Mouse (Mus musculus) bone marrow, adult 2 months (tissue): ENCODE data around the gene Gsx1. TPM values are rescaled to one million over a fixed set of nuclear protein-coding genes. Genes with fewer than 3 reads are reported as not detected.

ENCODE experiments used
- H3K27ac ChIP-seq: fragments of 200-500 bp; 2 replicates; pipeline ENCODE4 v1.5.1; 2012; ENCODE audit warnings: low read depth, mild to moderate bottlenecking, control low read depth, inconsistent platforms, low read length; ENCODE audit not compliant: control insufficient read depth, poor library complexity, insufficient read depth
- H3K4me1 ChIP-seq: fragments of 200-500 bp; 2 replicates; pipeline ENCODE4 v1.6.1; 2011; ENCODE audit warnings: low read length; ENCODE audit not compliant: control insufficient read depth, insufficient read depth
- H3K4me3 ChIP-seq: fragments of 200-500 bp; replicated peaks from 2 replicates; pipeline ENCODE3; 2011; ENCODE audit warnings: mild to moderate bottlenecking, low read depth, low read length, control low read depth; ENCODE audit not compliant: control insufficient read depth
- CTCF ChIP-seq: fragments of 200-500 bp; IDR thresholded peaks from 2 replicates; pipeline ENCODE4 v1.5.1; 2011; ENCODE audit warnings: low read length, control low read depth; ENCODE audit not compliant: control insufficient read depth, insufficient read depth
- POLR2A ChIP-seq: fragments of 200-500 bp; IDR thresholded peaks from 2 replicates; pipeline ENCODE4 v1.6.1; 2011; ENCODE audit warnings: low read depth, mild to moderate bottlenecking, control low read depth, low read length, borderline replicate concordance; ENCODE audit not compliant: control insufficient read depth
- WGBS: fragments of 180-500 bp; shearing (Covaris S2); methylation state at CpG from one replicate; pipeline ENCODE4 v1.1.7; 2018; 5-methylcytosine and 5-hydroxymethylcytosine counted together
- polyA plus RNA-seq: library from polyadenylated mRNA; stranded (reverse); fragments of >200 nt; gene quantifications from 2 replicates; pipeline ENCODE4 v1.2.4, GENCODE M21; 2011; ENCODE audit warnings: low replicate concordance; ENCODE audit not compliant: missing spikeins, insufficient read depth, insufficient read length

Gsx1 gene
- not detected in 2 replicates for polyA plus RNA-seq

DNA sequence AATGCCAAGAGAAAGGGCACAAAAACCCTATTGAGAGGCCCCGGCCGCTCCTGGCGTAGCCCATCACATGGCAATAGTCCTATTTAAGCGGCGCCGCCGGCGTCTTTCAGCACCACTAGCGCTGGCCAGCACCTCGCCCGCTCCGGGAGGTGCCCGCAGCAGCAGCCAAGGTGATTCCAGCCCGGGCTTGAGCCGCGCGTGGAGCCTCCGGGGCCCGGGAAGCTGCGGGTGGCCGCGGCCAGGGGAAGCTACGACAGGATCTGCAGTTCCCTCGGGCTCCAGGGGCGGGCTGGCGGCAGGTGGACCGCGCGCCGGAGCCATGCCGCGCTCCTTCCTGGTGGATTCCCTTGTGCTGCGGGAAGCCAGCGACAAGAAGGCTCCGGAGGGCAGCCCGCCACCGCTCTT is at the start of gene Gsx1:
Gene Gsx1, plus strand, starts transcription at position 126 of the 405 bp plus-strand sequence.
- Histone ChIP-seq H3K4me3 (peak within 1 kb of the TSS; percentile 2), H3K27ac (no peak within 1 kb of the TSS), H3K4me1 (peaks cover 1% of the 10 kb centered on the region; the same call in 1 of the 2 replicates)
- TF ChIP-seq CTCF (no peak), POLR2A (no peak)
- WGBS: 2% methylated on average over 37 of the region's 37 CpGs

DNA sequence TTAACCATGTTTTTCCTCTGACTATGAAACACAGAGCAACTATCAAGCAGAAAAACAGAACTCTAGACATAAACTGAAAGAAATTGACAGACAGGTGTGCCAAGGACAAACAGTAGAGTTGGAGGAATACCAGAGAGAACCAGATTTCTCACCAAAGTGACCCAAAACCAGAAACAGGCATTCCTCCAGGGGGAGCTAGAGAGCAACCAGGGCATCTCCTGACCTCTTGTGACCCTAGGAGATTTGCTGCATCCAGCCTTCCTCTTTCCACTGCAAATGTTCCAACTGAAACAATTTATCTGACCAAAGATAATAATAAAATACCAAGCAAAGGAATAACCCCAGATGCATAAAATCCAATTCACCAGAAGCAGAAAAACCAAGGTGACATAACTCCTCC is 41.2 kb upstream of the Gsx1 start:
- TF ChIP-seq POLR2A (no peak), CTCF (peak; percentile 50)
- no peaks in the 10 kb centered on the region for H3K4me1 ChIP-seq
- no peak overlapping the region for H3K4me3 ChIP-seq
- no peak overlapping the region for H3K27ac ChIP-seq

DNA sequence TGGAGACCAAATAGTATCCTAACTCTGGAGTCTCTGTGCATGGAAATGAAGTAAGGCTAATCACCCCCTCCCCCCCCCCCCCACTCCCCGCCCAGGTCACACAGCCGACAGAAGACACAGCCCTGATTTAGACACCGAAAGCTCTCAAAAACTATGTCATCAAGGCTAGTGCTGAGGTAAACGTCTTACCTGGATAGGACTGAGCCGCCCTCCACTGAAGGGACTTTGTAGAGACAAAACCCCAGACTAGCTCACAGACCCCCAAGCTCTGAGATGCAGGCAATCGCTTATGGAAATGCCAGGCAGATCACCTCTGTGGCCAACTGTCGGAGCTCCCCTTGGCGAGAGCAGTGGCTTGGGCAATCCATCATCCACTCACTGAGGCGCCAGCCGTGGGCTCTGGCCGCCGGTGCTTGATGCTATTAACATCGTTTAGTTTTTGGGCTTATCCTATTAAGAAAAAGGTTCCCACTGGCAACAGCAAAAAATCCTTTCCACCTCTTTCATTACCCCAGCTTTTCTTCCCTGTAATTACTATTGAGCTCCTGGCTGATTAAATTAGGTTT is 33.6 kb upstream of the Gsx1 start:
- 33% methylated on average over 13 of the region's 13 CpGs for WGBS
- TF ChIP-seq CTCF (no peak), POLR2A (no peak)
- no peak overlapping the region for H3K4me3 ChIP-seq

DNA sequence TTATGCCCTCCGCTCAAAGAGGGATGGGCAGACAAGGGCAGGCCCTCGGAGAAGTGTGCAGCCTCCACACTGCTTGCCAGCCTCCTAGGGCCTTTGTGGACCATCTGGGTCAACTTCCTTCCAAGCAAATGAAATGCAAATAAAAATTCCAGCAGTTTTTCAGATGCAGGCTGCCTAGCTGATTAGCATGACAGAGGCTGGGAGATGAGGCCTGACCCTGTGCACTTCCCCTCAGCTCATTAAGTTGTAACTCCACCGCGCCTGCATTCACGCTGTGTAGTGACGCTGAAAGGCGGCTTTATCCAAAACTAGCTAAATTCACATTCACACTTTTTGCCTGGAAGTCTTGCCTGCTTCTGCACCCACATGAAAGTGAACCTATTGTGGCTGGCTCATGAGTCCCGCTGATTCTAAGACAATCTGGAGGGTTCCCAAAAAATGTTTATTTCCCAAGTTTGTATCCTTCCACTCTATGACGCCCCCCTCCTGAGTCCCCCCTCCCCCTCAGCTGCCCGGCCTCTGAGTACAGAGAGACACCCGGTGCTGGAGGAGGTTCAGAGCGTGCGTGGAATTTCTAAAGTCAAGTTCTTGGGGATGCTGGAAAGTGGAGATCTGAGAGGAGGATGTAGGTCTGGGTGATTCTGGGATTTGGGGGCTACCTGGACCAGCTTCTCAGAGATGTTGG is 32.9 kb upstream of the Gsx1 start:
- TF ChIP-seq POLR2A: no peak
- TF ChIP-seq CTCF: no peak
- 40% methylated on average over 13 of the region's 13 CpGs for WGBS
- no peak overlapping the region for H3K27ac ChIP-seq
- no peaks in the 10 kb centered on the region; the same call in 1 of the 2 replicates for H3K4me1 ChIP-seq
- H3K4me3 ChIP-seq: no peak overlapping the region

More for the DNA sequence above, 33.6 kb upstream of the Gsx1 start:
- Histone ChIP-seq H3K4me1 (no peaks in the 10 kb centered on the region; the same call in 1 of the 2 replicates), H3K27ac (no peak overlapping the region)

DNA sequence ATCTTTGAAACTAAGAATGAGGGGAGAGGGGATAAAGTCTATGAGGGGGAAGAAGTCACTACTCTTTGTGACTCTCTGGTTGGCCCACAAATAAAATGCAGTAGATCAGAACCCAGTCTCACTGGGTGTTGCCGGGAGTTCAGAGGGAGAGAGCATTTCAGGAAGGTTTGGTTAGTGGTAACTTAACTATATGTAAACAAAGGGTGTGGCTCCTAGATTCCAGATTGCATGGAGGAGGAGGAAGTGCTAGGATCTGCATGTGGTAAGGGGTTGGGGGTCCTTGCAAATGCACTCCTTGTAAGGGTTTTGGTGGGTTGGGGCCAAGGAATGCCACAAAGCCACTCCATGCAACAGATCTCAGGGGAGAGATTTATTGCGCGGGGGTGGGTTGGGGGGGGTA is 32.1 kb upstream of the Gsx1 start:
- H3K4me1 ChIP-seq: no peaks in the 10 kb centered on the region; the same call in 1 of the 2 replicates
- TF ChIP-seq CTCF: no peak
- TF ChIP-seq POLR2A: no peak
- no peak overlapping the region for H3K4me3 ChIP-seq
- WGBS: 37% methylated on average over 3 of the region's 3 CpGs
- no peak overlapping the region for H3K27ac ChIP-seq

DNA sequence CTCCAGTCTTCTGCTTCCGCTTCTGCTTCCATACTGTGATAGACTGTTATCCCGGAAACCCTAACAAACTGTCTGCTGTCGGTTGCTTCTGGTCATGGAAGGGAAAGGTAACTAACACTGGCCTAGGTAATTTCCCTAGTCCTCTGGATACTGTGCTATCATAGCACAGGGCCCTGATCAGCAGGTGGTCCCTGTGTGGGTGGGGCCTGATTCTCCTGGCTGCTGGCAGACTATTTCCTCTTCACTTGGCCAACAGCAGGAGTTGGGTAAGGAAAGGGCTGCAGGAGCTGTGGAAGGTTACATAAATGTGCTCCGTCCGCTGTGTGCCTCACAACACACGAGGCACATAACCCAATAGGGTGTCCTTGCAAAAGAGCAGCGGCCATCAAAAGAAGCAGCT is 31.1 kb upstream of the Gsx1 start:
- no peaks in the 10 kb centered on the region; the same call in 1 of the 2 replicates for H3K4me1 ChIP-seq
- 72% methylated on average over 7 of the region's 7 CpGs for WGBS
- no peak for TF ChIP-seq CTCF
- TF ChIP-seq POLR2A: no peak
- H3K27ac ChIP-seq: no peak overlapping the region
- H3K4me3 ChIP-seq: no peak overlapping the region

DNA sequence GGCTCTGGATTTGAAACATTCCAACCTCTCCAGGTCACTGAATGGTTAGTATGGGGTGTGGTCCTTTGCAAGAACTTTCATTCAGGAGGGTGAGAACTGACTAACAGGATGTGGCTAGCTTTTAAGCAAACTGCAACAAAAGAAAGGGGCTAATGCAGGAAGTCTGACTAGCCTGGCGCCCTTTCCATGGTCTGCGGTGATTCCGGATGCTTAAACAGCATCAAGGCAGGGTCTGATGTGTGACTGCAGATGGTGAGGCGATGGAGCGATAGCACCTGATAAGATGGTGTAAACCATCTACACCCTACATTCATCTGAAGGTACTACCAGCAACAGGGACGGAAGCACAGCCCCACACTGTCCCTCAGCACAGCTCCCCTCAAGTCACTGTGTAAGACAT is 29.2 kb upstream of the Gsx1 start:
- TF ChIP-seq POLR2A (no peak), CTCF (no peak)
- Histone ChIP-seq H3K27ac (no peak overlapping the region), H3K4me1 (no peaks in the 10 kb centered on the region; the same call in 1 of the 2 replicates), H3K4me3 (no peak overlapping the region)
- 32% methylated on average over 6 of the region's 6 CpGs for WGBS

DNA sequence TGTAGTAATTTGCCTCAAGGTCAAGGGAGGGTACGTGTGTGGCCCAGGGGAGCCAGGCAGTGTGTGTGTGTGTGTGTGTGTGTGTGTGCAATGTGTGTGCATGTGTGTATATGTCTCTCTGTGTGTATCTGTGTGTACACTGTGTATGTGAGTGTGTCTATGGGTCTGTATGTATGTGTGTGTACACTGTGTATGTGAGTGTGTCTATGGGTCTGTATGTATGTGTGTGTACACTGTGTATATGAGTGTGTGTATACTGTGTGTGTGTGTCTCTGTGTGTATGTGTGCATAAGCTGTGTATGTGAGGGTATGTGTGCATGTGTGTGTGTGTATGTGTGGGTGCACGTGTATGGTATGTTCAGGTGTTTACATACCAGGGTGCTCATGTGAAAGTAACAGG is 28.7 kb upstream of the Gsx1 start:
- TF ChIP-seq POLR2A (no peak), CTCF (no peak)
- 67% methylated on average over 2 of the region's 2 CpGs for WGBS
- no peaks in the 10 kb centered on the region; the same call in 1 of the 2 replicates for H3K4me1 ChIP-seq
- H3K27ac ChIP-seq: no peak overlapping the region
- no peak overlapping the region for H3K4me3 ChIP-seq

DNA sequence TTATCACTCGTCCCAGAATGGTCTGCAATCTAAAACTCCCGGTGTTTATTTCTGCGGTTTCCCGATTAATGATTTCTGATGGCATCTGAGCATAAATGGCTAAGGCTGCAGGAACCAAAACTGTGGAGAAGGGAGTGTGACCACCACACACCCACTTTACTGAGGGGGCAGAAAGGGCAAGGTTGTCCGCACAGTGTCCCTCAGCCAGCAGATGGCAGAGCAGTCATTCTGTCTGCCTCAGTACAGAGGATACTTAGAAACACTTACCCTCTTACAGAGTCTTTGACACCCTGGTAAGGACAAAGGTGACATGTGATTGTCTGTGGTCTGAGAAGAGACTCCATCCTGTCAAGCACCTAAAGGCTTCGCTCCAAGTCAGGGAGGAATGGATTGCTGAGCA is 23.4 kb upstream of the Gsx1 start:
- TF ChIP-seq POLR2A: no peak
- no peak for TF ChIP-seq CTCF

More for the DNA sequence above, 23.4 kb upstream of the Gsx1 start:
- Histone ChIP-seq H3K27ac (no peak overlapping the region), H3K4me3 (no peak overlapping the region), H3K4me1 (no peaks in the 10 kb centered on the region)
- 73% methylated on average over 6 of the region's 6 CpGs for WGBS
